Mouse (Mus musculus): ENCODE results near the gene Atg101. TPM values are rescaled to one million over a fixed set of nuclear protein-coding genes. Genes with fewer than 3 reads are reported as not detected.

The Atg101 gene
- polyA plus RNA-seq (2015; fragmentation: Nextera tagmentation; extraction: Ambion mirVana), result 50.6 and 56.1 TPM in 2 replicates

DNA sequence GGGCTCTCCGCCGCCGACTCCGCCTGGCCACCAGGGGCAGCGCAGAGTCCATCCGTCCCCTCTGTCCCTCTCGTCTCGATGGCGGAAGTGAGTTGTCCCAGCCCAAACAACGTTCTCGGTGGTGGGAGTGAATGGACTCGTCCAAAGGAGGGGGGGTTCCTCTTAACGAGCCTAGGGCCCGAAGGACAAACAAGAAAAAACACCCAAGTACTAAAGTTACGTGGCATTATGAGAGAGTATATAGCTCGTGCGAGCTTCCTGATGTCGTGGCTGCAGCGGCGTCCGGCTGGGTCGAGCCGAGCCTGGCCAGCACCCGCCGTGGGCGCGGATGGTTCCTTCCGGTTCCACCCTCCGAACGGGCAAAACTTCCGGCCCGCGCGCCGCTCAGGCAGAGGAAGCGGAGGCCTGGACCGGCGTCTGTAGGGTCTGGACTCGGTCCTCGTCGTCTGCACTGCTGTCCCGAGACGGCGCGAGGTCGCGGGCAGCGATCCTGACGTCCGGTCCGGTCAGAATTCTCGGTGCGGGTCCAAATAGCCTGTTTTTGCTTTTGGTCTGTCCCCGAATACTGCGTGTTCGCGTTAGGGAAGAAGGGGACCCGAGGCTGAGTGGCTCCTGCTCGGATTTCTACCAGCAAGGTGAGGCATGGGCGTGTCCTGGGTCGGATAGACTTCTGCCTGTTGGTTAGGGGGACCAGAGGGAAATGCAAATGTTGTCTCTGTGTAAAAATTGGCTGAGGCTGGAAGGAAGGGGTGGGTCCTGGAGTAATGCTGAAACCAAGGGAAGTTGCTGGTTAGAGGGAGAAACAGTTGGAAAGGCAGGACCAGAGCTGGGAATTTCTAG lies at the start of gene Atg101:
Atg101 (plus strand) TSS at position 362 of the 840 bp plus-strand sequence.
- H3K36me3 ChIP-seq, result peaks cover 32% of the 10 kb centered on the region
- under 1% methylated on average over 61 of the region's 61 CpGs for WGBS
- H3K4me3 ChIP-seq, result peak within 1 kb of the TSS; percentile 91
- no peaks in the 10 kb centered on the region for H3K9me3 ChIP-seq
- peak within 1 kb of the TSS; percentile 75 for H3K27ac ChIP-seq (replicated peaks)
- ATAC-seq (ENCODE audit: extremely low read depth, insufficient number of reproducible peaks, low FRiP score, low TSS enrichment), result peak; percentile 83
- peak within 1 kb of the TSS; percentile 96 for H3K9ac ChIP-seq
- no peaks in the 10 kb centered on the region for H3K27me3 ChIP-seq (replicated peaks)
- H3K4me1 ChIP-seq, result peaks cover 31% of the 10 kb centered on the region
- H3K4me2 ChIP-seq, result peak within 1 kb of the TSS; percentile 97

GRCm38 (mm10) chr15:101234611-101235341 lies 49.3 kb upstream of the Atg101 start:
- Histone ChIP-seq H3K4me2 (no peak overlapping the region), H3K4me3 (no peak overlapping the region), H3K9ac (peak overlapping the region; percentile 50; the same call in 1 of the 2 replicates), H3K27ac (replicated peaks) (no peak overlapping the region), H3K36me3 (peaks cover 28% of the 10 kb centered on the region), H3K4me1 (peaks cover 38% of the 10 kb centered on the region), H3K27me3 (replicated peaks) (peaks cover 22% of the 10 kb centered on the region; the same call in 1 of the 2 replicates), H3K9me3 (no peaks in the 10 kb centered on the region)
- ATAC-seq (ENCODE audit: extremely low read depth, insufficient number of reproducible peaks, low FRiP score, low TSS enrichment), result no peak
- 70% methylated on average over 10 of the region's 10 CpGs for WGBS

- no peak for ATAC-seq (ENCODE audit: extremely low read depth, insufficient number of reproducible peaks, low FRiP score, low TSS enrichment)
- peak overlapping the region; percentile 50; the same call in 1 of the 2 replicates for H3K9ac ChIP-seq
- H3K9me3 ChIP-seq, result no peaks in the 10 kb centered on the region
- no peak overlapping the region for H3K4me3 ChIP-seq
- peaks cover 22% of the 10 kb centered on the region; the same call in 1 of the 2 replicates for H3K27me3 ChIP-seq (replicated peaks)
- peaks cover 22% of the 10 kb centered on the region for H3K36me3 ChIP-seq
- WGBS, result 45% methylated on average over 5 of the region's 5 CpGs
- H3K4me1 ChIP-seq, result peaks cover 40% of the 10 kb centered on the region
- peak overlapping the region; percentile 30; the same call in 1 of the 2 replicates for H3K4me2 ChIP-seq
- no peak overlapping the region for H3K27ac ChIP-seq (replicated peaks)
Measured at GRCm38 (mm10) chr15:101235342-101235698, 48.8 kb upstream of the Atg101 start.

GRCm38 (mm10) chr15:101235728-101236327 lies 48.2 kb upstream of the Atg101 start:
- WGBS, result 25% methylated on average over 12 of the region's 12 CpGs
- peaks cover 17% of the 10 kb centered on the region for H3K36me3 ChIP-seq
- H3K4me1 ChIP-seq, result peaks cover 40% of the 10 kb centered on the region
- no peak for ATAC-seq (ENCODE audit: extremely low read depth, insufficient number of reproducible peaks, low FRiP score, low TSS enrichment)
- H3K9ac ChIP-seq, result peak overlapping the region; percentile 47; the same call in 1 of the 2 replicates
- H3K4me3 ChIP-seq, result no peak overlapping the region
- peak overlapping the region; percentile 30 for H3K4me2 ChIP-seq
- H3K27ac ChIP-seq (replicated peaks), result no peak overlapping the region
- H3K27me3 ChIP-seq (replicated peaks), result peaks cover 22% of the 10 kb centered on the region; the same call in 1 of the 2 replicates
- no peaks in the 10 kb centered on the region for H3K9me3 ChIP-seq

DNA sequence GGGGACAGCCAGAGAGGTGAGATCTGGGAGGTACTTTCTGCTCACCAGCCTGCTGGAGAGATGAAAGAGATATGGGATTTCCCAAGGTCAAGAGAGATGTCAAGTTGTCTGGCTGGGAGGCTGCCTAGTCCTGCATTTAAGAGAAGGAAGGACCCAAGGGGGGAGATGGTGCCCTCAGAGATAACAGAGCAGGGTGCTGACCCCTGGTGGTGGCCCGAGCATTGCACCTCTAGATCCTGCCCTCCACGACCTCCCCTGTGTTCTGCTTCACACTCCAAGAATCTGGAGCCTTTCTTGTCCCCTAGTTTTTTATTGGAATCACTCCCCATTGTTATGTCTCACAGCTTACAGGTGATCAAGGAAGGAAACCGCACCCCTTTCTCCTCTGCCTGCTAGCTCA lies 47.2 kb upstream of the Atg101 start:
- no peak overlapping the region for H3K4me2 ChIP-seq
- ATAC-seq (ENCODE audit: extremely low read depth, insufficient number of reproducible peaks, low FRiP score, low TSS enrichment), result no peak
- H3K9me3 ChIP-seq, result no peaks in the 10 kb centered on the region
- peaks cover 16% of the 10 kb centered on the region; the same call in 1 of the 2 replicates for H3K27me3 ChIP-seq (replicated peaks)
- H3K27ac ChIP-seq (replicated peaks), result no peak overlapping the region
- 5% methylated on average over 3 of the region's 3 CpGs for WGBS
- 0 out of 2 replicates have a peak overlapping the region, but pooled peaks have one; percentile 7 for H3K9ac ChIP-seq
- peaks cover 46% of the 10 kb centered on the region for H3K4me1 ChIP-seq
- peaks cover 7% of the 10 kb centered on the region for H3K36me3 ChIP-seq
- H3K4me3 ChIP-seq, result no peak overlapping the region

DNA sequence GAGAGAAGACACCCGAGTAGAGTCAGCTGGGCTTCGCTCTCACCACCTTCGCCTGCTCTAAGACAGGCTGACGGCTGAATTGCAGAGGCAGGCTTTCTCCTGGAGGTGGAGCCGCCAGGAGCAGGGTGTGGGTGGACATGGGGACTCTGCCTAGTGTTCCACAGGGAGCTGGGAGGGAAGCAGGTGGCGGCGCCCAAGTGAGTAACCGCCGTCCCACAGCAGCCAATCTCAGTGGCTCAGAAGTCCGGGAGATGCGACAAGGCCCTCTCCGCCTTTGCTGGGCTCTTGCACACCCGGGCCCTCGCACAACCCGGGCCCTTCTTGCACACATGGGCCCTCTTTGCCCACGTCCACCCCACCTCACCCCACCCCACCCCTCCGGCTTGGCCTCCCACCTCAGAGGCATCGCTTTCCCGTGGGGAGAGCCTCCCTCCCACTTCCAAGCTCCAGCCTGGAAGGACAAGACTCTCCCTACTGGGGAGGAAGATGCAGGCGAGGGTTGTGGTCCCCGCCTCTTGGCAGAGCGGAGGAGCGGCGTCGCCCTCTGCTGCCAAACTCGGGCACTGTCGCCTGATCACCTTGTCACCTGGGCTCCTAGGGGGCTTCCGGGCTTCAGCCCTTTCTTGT lies 45.1 kb upstream of the Atg101 start:
- Histone ChIP-seq H3K4me1 (peaks cover 51% of the 10 kb centered on the region), H3K27me3 (replicated peaks) (peaks cover 4% of the 10 kb centered on the region; the same call in 1 of the 2 replicates), H3K4me3 (peak overlapping the region; percentile 43), H3K36me3 (no peaks in the 10 kb centered on the region), H3K9me3 (no peaks in the 10 kb centered on the region), H3K27ac (replicated peaks) (0 out of 2 replicates have a peak overlapping the region, but pooled peaks have one; percentile 14), H3K9ac (peak overlapping the region; percentile 71), H3K4me2 (peak overlapping the region; percentile 75)
- 3% methylated on average over 28 of the region's 28 CpGs for WGBS
- no peak for ATAC-seq (ENCODE audit: extremely low read depth, insufficient number of reproducible peaks, low FRiP score, low TSS enrichment)

- no peak for ATAC-seq (ENCODE audit: extremely low read depth, insufficient number of reproducible peaks, low FRiP score, low TSS enrichment)
- Histone ChIP-seq H3K4me2 (no peak overlapping the region), H3K4me1 (peaks cover 51% of the 10 kb centered on the region), H3K27me3 (replicated peaks) (peaks cover 4% of the 10 kb centered on the region; the same call in 1 of the 2 replicates), H3K4me3 (no peak overlapping the region), H3K36me3 (no peaks in the 10 kb centered on the region), H3K9ac (0 out of 2 replicates have a peak overlapping the region, but pooled peaks have one; percentile 33), H3K27ac (replicated peaks) (no peak overlapping the region), H3K9me3 (no peaks in the 10 kb centered on the region)
- 81% methylated on average over 8 of the region's 8 CpGs for WGBS
Measured at GRCm38 (mm10) chr15:101239821-101240220, 44.3 kb upstream of the Atg101 start.

DNA sequence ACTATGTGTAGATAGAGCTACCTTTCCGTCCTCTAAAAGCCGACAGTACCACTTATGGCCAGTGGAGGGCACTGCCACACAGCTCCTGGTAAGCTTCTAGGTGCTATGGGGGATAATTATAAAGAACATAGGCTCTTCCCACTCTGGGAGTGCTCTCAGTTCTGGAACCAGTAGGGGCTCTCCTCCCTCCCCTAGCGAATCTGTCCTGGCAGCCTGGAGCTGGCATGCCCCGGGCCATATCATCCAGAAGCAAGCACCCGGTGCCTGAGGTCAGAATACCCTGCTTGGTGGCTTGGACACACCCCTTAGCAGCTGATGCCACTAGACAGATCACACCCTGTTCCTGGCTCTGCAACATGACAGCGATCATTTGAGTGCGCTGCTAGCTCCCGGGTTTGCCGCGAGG lies 43.3 kb upstream of the Atg101 start:
- H3K36me3 ChIP-seq, result no peaks in the 10 kb centered on the region
- 2% methylated on average over 10 of the region's 10 CpGs for WGBS
- peak; percentile 62 for ATAC-seq (ENCODE audit: extremely low read depth, insufficient number of reproducible peaks, low FRiP score, low TSS enrichment)
- peaks cover 4% of the 10 kb centered on the region; the same call in 1 of the 2 replicates for H3K27me3 ChIP-seq (replicated peaks)
- H3K4me1 ChIP-seq, result peaks cover 49% of the 10 kb centered on the region
- H3K27ac ChIP-seq (replicated peaks), result peak overlapping the region; percentile 99
- H3K9me3 ChIP-seq, result no peaks in the 10 kb centered on the region
- peak overlapping the region; percentile 82 for H3K9ac ChIP-seq
- peak overlapping the region; percentile 66 for H3K4me2 ChIP-seq
- peak overlapping the region; percentile 37 for H3K4me3 ChIP-seq

GRCm38 (mm10) chr15:101241236-101241635 lies 42.8 kb upstream of the Atg101 start:
- Histone ChIP-seq H3K27ac (replicated peaks) (peak overlapping the region; percentile 99), H3K4me1 (peaks cover 47% of the 10 kb centered on the region), H3K9ac (peak overlapping the region; percentile 82), H3K4me3 (peak overlapping the region; percentile 37), H3K9me3 (no peaks in the 10 kb centered on the region), H3K36me3 (no peaks in the 10 kb centered on the region), H3K27me3 (replicated peaks) (peaks cover 4% of the 10 kb centered on the region; the same call in 1 of the 2 replicates), H3K4me2 (peak overlapping the region; percentile 66)
- 0 out of 2 replicates have a peak, but pooled peaks have one; percentile 2 for ATAC-seq (ENCODE audit: extremely low read depth, insufficient number of reproducible peaks, low FRiP score, low TSS enrichment)
- WGBS, result 29% methylated on average over 9 of the region's 9 CpGs

GRCm38 (mm10) chr15:101241853-101242252 lies 42.2 kb upstream of the Atg101 start:
- peak overlapping the region; percentile 66 for H3K4me2 ChIP-seq
- 0 out of 2 replicates have a peak overlapping the region, but pooled peaks have one; percentile 37 for H3K4me3 ChIP-seq

More at GRCm38 (mm10) chr15:101241853-101242252, 42.2 kb upstream of the Atg101 start:
- Histone ChIP-seq H3K9ac (peak overlapping the region; percentile 82), H3K9me3 (no peaks in the 10 kb centered on the region), H3K4me1 (peaks cover 48% of the 10 kb centered on the region), H3K36me3 (no peaks in the 10 kb centered on the region), H3K27ac (replicated peaks) (peak overlapping the region; percentile 99), H3K27me3 (replicated peaks) (peaks cover 4% of the 10 kb centered on the region; the same call in 1 of the 2 replicates)
- no peak for ATAC-seq (ENCODE audit: extremely low read depth, insufficient number of reproducible peaks, low FRiP score, low TSS enrichment)
- WGBS, result 37% methylated on average over 9 of the region's 9 CpGs

Data from heart, embryonic 13.5 days (tissue).